Mouse (Mus musculus) monocyte, adult 5-6 weeks (primary cell): ENCODE data around the gene Ndufb4. TPM values are rescaled to one million over a fixed set of nuclear protein-coding genes. Genes with fewer than 3 reads are reported as not detected.

Experiments used
- ATAC-seq: fragments of 153-309, 156-312 bp; replicated peaks from 2 replicates; pipeline ENCODE4 v1.8.0; 2017; ENCODE audit warnings: mild to moderate bottlenecking; ENCODE audit not compliant: low TSS enrichment, insufficient number of reproducible peaks, severe bottlenecking, poor library complexity, low FRiP score
- total RNA-seq: library from RNA; stranded (forward); fragments of 200-1000, 200-491, 200-594 nt; gene quantifications from 3 replicates; pipeline ENCODE4 v1.2.3, GENCODE M21; 2017

The Ndufb4 gene
- total RNA-seq, 1 experiment from 2014 or later, result 8.2 TPM

DNA sequence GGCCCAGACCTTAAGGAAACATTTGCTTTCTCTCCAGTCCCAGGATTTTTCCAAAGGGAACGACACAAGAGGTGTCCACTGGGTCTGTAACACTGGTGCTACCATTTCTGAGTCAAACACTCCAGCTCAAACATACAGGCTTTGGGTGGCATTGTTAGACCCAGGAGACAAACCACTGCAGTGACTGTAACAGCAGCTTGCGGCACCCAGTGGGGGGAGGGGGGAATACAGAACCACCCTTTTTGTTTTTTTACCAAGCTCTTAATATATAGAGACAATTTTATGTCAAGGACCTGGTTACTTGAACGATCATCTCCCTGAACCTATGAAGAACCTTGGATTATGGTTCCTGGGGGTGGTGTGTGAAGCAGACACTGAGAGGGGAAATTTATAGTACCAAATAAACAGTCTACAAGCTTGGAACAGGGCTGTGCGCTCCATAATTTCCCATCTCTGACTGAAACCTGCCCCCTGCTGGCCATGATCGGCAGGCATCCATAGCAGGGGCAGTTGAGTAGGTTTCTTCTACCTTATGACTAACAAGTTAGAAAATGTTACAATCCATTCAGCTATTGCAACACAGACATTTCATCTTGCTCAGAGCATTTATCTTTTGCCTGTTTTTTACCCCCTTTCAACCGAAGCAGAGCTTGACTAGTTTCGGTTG, 28.2 kb upstream of the Ndufb4 start:
- no peak for ATAC-seq

DNA sequence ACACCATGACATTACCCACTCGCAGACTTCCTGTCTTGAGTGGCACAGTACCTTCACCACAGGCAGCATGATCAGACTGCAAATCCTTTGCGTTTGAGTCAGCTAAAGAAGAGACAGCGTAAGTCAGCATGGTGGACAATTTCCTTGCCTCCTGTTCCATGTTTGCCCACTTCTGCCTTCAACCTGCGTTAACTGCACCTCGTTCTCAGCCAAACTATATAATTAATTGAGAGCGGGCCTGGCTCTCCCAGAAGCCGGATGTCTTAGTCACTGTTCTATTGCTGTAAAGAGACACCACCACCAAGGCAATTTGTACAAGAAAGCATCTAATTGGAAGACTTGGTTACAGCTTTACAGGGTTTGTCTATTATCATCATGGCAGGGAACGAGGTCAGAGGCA, 26.6 kb upstream of the Ndufb4 start:
- ATAC-seq, result no peak

DNA sequence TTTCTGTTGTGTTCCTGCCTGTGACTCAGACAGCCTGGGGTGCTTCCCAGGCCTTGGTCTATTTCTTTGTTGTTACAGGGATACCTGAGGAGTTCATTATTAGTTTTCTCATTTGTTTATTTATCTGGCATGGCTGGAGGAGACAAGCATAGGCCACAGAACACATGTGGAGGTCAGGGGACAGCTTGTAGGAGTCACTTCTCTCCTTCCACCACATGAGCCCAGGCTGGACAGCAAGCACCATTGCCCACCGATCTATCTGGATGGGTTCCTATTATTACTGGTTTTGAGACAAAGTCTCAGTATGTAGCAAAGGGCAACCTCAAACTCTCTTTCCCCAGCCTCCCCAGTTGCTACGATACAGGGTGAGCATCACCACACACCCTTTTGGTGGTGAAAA, 26.0 kb upstream of the Ndufb4 start:
- no peak for ATAC-seq

DNA sequence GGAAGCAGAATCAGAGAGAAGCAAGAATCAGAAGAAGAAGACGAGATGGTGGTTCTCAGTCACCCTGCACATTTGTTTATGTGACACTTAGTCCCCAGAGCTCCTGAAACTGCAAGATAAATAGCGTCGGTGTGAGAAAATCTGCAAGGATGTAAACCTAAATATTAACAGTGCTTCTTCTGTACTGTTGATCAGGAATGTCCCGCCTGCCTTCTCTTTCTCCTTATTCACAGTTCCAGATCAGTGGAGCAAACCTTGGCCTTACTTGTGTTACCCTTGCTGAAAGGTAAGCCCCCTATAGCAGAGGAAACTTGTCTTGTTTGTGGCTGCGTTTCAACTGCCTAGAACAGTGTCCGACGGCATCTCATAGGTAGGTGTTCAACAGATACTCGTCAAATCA, 23.3 kb upstream of the Ndufb4 start:
- no peak for ATAC-seq

DNA sequence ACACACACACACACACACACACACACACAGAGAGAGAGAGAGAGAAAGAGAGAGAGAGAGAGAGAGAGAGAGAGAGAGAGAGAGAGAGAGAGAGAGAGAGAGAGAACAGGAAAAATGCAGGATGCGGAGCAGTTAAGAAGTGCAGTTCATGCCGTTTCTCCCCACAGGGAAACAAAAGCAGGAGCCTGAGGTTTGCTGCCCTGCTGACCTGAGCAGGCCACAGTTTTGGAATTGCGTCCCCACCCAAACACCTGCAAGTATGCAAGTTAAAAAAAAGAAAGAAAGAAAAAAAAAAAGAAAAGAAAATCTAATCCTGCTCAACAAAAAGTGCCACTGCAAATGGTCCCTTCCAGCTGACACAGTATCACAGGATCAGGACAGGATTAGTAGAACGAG, 22.4 kb upstream of the Ndufb4 start:
- no peak for ATAC-seq

DNA sequence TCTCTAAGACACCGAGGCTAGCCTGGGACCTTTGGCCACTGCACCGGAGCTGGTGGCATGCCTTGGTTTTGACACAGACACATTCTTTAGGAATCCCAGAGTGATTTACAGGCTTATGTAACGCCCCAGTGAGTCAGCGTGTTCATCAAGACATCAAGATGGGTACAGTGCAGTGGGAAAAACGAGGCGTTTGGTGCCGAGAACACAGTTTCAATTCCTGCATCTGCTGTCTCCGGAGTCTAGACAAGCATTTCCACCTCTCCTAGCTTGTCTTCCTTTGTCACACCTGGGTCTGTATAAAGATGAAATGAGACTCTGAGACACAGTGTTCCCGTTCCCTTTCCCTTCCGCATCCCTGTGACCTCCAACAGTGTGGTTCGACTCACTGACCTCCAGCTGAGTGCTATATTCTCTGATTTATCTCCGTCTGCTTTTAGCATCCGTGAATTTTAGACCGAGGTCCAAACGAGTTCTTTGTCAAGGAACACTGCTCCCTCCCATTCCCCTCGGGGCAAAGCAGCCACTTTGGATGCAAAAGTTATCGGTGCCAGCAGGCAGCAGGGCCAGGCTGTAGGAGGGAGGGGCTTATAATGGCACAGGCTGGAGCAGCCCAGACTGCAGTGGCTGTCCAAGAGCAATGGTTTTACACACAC, 21.9 kb upstream of the Ndufb4 start:
- no peak for ATAC-seq

DNA sequence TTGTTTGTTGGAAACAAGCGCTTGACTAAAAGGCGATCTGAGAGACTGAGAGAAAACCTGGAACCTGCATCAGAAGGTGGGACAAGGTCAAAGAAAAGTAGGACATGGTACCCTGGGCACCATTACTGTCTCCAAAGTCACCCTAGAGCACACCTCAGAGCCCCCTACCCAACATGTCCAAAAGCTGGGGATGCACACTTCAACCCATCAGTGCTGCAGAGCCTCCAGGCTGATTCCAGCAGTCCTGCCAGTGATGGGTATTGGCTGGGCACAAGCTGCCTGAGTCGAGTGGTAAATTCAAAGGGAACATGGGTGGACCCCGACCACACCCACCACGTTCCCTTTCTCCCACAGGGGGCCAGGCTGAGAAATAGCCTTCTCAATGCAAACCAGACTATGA, 21.1 kb upstream of the Ndufb4 start:
- ATAC-seq, result no peak

DNA sequence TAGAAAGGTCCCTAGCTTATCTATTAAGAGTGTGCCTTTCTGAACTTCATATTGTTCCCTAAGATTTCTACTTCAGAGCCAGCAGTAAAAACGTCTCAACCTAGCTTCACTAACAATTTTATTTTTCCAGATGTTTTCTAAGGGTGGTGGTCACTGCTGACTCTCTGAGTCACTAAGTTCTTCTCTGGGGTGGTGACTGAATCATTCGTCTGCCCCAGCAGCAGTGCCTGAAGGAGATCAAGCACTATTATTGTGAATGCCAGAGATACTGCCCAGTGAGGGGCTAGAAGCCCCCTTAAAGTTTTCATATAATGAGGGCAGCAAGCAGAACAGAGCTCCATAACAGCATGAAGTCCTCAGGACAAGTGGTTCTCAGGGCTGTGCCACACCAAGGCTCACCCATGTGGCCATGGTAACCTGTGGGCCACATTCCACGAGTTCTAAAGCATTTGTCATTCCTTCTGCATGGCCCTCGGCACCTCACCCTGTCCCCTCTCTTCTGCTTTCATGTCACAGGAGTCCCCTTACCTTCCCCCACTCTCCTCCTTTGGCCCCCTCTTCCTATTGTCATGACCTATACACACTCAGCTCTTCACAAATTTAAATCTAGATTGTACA, 16.5 kb upstream of the Ndufb4 start:
- ATAC-seq, result no peak

DNA sequence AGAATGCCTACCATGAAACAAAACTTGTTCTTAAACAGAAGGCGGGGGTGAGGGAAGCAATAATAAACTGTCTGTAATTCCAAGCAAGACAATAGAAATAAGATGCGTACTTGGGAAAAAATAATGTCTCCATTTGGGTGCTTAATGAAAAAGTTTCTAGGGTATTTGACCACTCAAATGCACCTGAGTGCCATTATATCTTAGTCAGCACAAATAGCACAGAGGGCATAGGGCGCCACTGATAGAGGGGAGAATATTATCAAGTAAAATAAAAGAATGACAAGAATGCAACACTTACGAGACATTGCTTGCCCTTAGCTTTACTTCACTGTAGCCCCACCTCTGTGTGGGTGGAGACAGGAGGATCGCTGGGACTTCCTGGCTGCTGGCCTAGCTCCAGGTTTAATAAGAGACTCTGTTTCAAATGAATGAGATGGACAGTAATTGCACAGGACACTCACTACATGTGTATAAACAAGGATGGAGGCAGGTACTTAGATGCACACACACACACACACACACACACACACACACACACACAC, 11.2 kb upstream of the Ndufb4 start:
- ATAC-seq, result no peak

DNA sequence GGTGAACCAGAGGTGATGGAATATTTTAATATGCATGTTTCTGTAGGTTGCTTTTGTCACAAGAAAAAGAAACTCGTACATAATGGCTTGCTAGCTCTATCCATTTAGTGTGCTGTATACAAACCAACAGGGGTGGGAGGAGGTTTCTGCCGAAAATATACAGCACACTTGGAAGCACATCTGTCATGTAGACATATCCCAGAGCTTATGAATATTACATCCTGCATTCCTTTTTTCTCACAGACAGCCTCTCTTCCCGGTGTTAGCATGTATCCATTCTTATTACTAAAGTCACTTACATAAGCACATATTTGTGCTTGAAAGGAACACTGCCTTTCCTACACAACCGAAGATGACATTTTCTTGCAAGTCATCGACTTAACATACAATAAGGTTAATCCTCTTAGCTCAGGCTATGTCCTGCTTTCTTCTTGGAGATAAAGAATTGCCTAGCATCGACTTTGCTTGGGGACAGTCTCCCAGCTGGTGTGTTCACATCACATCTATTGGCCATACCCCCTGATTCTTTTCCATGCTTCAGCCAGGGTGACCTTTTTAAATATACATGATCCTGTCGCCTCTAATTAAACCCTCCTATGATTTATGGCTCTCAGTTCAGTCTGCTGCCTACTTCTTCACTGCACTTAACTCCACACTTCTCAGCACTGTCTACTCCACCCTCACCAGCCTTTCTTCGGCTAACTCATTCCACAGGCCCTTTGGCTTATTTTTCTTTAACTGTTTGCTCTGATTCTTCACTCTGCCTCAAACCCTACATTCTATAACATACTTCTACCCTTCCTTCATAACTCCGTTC, 9.6 kb upstream of the Ndufb4 start:
- ATAC-seq, result no peak

DNA sequence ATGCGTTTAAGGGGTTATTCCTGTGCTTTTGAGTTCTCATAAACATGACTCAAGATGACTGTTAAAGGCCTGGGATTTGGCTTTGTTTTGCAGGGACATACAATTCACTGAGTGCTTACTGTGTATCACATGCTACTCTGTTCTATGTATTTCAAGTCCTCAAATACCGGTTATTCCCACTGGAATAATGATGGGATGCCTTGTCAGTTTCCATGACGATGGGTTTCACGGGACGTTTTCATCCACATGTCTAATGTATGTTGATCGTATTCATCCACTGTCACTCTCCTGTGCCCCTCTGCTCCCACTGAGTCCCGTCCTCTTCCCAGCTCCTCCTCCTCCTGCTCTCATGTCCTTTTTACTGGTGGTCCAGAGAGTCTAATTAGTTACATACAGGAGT, 2.5 kb upstream of the Ndufb4 start:
- ATAC-seq, result no peak

DNA sequence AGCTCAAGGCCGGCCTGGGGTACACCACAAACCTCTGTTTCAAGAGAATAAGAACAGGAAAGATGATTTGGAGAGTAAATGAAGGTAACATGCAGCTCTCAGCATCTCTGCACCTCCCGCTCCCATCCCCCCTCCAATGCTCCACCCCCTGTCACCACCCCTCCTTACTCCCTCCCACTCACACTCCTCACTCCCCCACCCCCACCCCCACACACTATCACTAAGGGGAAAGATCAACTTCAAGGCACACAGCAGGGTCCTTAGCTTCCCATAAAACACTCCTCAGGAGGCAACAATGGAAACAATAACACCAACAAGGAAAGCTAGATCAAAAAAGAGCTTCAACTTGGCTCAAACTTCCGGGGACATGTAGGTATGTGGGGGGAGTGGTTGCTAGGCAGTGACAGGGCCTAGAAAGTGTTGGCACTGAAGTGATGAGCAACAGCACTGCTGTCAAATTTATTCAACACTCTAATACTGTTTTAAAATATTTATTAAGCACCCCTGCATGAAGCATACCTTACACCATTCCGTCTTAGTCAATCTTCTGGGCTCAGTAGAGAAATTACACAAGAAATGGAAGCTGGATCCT, 1.6 kb upstream of the Ndufb4 start:
- ATAC-seq, result no peak

DNA sequence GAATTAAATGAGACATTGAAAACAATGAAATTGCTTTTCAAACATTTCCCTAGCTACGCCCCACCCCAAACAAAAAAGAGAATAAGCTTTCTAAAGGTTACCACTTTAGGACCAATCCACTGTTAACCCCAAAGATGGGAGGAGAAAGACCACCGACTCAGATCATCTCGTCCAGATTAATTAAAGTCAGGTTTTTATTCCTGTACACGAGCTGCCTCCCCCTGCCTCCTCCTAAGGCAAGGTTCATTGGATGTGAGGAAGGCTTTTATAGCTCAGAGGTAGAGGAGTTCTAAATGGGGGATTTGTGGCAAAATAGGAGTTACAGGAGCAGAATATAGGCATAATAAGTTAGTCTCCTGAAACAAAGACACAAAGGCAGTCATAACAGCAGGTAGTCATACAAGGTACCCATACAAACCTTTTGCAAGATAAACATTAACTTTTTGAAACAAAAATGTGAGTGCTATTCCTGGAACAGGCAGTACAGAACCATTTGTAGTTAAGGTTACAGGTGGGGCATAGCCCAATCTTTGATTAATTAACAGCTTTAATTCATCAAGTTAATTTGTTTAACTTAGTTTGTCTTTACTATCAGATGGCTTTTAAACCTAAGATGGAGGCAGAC, 690 bp upstream of the Ndufb4 start:
- no peak for ATAC-seq

DNA sequence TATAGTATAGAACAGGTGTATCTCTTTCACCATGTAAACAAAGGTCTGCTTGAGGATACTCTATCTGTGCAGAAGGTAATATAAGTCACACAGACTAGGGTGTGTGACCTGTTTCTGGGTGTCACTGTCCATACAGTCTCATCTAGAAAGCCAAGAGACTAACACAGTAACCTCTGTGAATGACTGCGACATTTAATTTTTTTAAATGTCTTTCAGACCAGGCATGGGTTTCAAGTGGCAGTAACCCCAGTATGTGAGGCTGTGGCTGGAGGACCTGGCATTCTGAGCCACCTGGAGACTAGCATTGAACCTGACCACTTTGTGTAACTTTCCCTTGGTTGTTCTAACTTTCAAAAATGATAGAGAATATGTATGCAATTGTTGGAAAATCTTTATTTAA, 1.2 kb downstream of the Ndufb4 start:
- ATAC-seq, result no peak

DNA sequence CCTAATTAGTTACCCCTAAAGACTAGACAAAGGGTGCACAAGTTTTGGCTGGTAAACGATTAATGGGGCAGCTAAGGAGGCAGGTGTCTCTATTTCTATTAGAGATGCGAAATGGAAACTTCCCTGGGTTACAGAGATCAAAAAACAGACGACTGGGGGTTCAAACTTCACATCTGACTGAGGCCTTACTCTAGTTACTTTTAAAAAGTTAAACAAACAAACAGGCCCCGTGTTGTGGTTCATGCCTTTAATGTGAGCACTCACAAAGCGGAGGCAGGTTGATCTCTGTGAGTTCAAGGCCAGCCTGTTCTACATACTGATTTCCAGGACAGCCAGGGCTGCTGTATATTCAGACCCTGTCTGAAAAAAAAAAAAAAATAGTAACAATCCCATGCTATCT, 1.6 kb downstream of the Ndufb4 start:
- no peak for ATAC-seq

DNA sequence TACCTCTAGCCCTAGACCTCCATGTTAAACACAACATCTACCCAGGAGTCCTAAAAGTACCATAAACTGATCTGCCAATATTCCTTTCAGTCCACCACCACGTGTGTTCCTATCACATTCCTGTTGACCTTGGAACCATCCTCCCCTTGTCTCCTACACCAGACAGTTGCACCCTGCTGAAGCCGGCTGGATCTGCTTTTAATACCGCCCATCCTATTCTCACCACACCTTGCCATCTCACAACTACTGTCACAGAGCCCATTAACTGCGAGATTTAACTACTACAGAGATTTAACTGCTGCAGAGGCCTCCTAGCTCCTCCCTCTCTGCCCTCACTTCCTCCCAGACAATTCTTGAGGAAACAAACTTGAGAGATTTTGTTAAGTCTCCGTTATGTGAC, 2.8 kb downstream of the Ndufb4 start:
- ATAC-seq, result no peak

DNA sequence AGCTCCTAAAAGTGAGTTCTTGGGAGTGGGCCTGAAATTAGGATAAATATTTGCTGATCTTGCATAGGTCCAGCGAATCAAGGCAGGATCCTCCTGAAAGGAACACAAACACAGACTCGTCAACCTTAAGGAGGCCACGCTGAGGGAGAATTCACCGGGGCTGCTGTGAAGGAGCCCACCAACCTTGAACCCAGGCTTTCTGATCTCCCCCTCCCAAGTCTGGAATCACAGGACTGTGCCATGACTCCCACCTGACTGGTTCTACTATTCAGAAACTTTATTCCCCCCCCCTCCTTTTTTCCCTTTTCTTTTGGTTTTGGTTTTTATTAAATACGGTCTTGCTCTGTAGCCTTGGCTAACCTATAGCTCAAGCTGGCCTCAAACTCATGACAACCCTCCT, 5.2 kb downstream of the Ndufb4 start:
- no peak for ATAC-seq

DNA sequence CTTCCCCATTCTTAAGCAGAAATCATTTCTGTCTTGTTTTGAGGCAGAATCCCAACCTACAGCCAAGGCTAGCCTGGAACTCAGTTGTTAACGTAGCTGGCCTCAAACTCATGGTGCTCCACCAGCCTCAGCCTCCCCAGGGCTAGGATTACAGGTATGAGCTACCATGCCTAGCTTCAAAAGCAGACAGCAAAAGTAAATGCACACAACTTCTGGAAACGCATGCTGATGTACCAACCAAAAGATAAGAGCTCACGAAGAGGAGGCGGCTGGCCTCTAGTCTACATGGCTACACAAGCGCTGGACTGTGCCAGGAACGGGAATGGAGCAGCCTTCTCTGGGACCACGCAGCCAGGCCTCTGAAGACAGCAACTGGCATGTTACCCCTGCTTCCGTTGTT, 6.3 kb downstream of the Ndufb4 start:
- no peak for ATAC-seq

DNA sequence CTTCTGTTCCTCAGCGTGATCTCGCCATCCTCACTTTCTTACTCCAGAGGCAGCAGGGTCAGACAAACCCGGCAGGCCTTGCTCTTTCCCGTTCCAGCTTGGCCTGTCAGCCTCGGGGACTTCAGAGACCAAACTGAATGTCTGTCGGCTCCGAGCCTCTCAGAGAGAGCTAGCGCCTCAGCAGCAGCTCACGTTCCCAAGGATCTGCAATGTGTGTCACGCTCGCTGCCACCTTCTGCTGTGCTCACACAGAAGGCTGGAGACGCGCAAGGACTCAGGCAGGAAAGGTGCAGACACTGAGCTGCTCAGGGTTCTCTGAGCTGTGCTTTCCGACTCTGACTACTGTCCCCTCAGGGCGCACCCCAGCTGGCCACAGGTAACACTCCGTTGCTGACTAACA, 7.2 kb downstream of the Ndufb4 start:
- no peak for ATAC-seq
